ENCODE assay signal across 11 mouse cellular contexts in the genomic region with DNA sequence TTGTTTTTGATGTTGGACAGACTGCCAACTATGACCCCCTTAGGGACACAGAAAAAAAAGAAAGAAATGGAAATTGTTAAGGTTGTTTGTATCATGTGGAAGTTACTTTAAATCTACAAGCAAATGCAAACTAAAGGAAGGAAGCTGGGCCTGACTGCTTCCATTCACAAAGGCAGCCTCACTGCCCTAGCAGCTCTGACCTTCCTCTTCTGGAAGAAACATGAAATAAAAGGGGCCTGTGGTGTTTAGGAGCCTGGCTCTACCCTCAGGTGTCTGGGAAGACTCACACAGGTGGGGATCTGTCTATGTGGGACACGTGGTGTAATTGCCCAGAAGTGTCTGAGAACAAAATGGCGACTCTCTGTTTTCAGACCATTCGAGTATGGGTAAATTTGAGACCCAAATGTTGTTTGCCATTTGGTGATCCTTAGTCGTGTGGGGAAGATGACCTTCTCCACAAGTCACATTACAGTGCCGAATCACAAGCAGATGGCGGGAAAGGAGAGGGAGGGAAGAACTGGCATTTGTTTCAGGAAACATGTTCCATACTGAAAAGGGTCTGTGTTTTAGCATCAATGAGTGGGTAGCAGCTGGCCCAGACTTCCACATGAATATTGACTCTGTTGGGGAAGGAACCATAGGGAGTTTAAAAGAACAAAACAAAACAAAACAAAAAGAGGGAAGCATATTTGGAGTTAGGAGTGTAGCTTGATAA. TPM values are rescaled to one million over a fixed set of nuclear protein-coding genes. Genes with fewer than 3 reads are reported as not detected.
DNase-seq lines count a peak whose midpoint lies in the region; ATAC-seq and TF ChIP-seq lines count a peak whose summit lies in the region.
"Had no signal": no experiment of that assay in that cellular context is flagged by ENCODE, and none has a peak within 500 bp of the region (broad histone marks: within the 10 kb centered on the region; RNA-seq: fewer than 3 reads in every experiment).

No protein-coding gene starts in this region.

- ATAC-seq in megakaryocyte progenitor cell, adult 5-6 weeks (replicated peaks; ENCODE audit: poor library complexity) = peak; percentile 14

- TF ChIP-seq CTCF in gastrocnemius, adult 2 months (IDR thresholded peaks at IDR 0.05) = no peak
- TF ChIP-seq CTCF in left cerebral cortex, adult 2 months (IDR thresholded peaks at IDR 0.05) = no peak

- H3K27ac ChIP-seq in gastrocnemius, adult 2 months = peak overlapping the region; percentile 92
- peak overlapping the region; percentile 73 for H3K27ac ChIP-seq in left cerebral cortex, adult 2 months

- no peak for DNase-seq in gastrocnemius, adult 2 months
- DNase-seq in gastrocnemius, postnatal 10 days = no peak
- DNase-seq in left cerebral cortex, adult 2 months (ENCODE audit: extremely low spot score in 1 of 2, low spot score in 2 of 2) = no peak
- DNase-seq in left cerebral cortex, adult 8-10 months (ENCODE audit: low spot score in 2 of 2) = no peak
- DNase-seq in heart, postnatal 36 days = peak; percentile 27 to 44
- DNase-seq in gastrocnemius, postnatal 36 days = no peak
- no peak for DNase-seq in gastrocnemius, adult 18-20 months (ENCODE audit: low spot score)
- DNase-seq: B cell, adult 2 months; cerebellum, adult 8-10 months had no signal

- peak overlapping the region; percentile 46; the same call in 1 of the 2 replicates for H3K4me3 ChIP-seq in gastrocnemius, adult 2 months
- no peak overlapping the region for H3K4me3 ChIP-seq in left cerebral cortex, adult 2 months
- H3K4me3 ChIP-seq: hindbrain, embryonic 10.5 days had no signal

- intact Hi-C loops in gastrocnemius, adult 2 months (cut with DNase I) = no loop called here
- intact Hi-C loops in left cerebral cortex, adult 2 months (cut with DNase I) = loop anchor here (1.0 to 5.0 kb wide), 2 partner anchors 29 to 37 kb away; no protein-coding TSS in a partner anchor
- intact Hi-C loops in heart, postnatal 36 days (cut with DNase I) = loop anchor here (2.0 to 5.0 kb wide), 2 partner anchors 14 to 37 kb away; partner anchors contain the start of gene Naa20
- intact Hi-C loops in gastrocnemius, postnatal 36 days (cut with DNase I) = no loop called here

RNA-seq across cellular contexts. Expression of gene Naa20, which starts 13.0 kb away (rescaled TPM):
- 10 to 100 TPM; 53.5 to 69.1 TPM for total RNA-seq in gastrocnemius, adult 2 months (2021)
- 10 to 100 TPM; 58.8 to 59.0 TPM for total RNA-seq in gastrocnemius, postnatal 10 days (2021)
- 10 to 100 TPM; 71.8 to 80.8 TPM for total RNA-seq in left cerebral cortex, adult 2 months (2021)
- total RNA-seq in left cerebral cortex, adult 8-10 months (2022) = 10 to 100 TPM; 70.6 to 78.4 (median 73.6) TPM
- 10 to 100 TPM; 89.1 to 93.7 TPM for total RNA-seq in heart, postnatal 36 days (2021)
- 88.0 and 96.1 TPM in 2 replicates for total RNA-seq in megakaryocyte progenitor cell, adult 5-6 weeks (2015)
- 65.8 and 67.3 TPM in 2 replicates for total RNA-seq in megakaryocyte progenitor cell, adult 5-6 weeks (2017)
- 10 to 100 TPM; 54.9 to 55.0 TPM for total RNA-seq in gastrocnemius, postnatal 36 days (2021)
- total RNA-seq in gastrocnemius, adult 18-20 months (2021) = 10 to 100 TPM; 52.1 to 57.4 TPM

RNA-seq across cellular contexts. Expression of gene Cfap61, which starts 45.7 kb away (rescaled TPM):
- total RNA-seq in gastrocnemius, adult 2 months (2021) = not detected
- total RNA-seq in gastrocnemius, postnatal 10 days (2021) = under 1 TPM in 1 of 2 experiments, not detected in 1; 0.31 TPM
- total RNA-seq in left cerebral cortex, adult 2 months (2021) = 1 to 10 TPM; 3.5 to 3.6 TPM
- total RNA-seq in left cerebral cortex, adult 8-10 months (2022) = 1 to 10 TPM; 3.1 to 4.0 (median 3.6) TPM
- 1 to 10 TPM; 1.1 to 2.7 TPM for total RNA-seq in heart, postnatal 36 days (2021)
- total RNA-seq in megakaryocyte progenitor cell, adult 5-6 weeks (2015) = 0.10 TPM in 1 of 2 replicates, not detected in the other
- total RNA-seq in megakaryocyte progenitor cell, adult 5-6 weeks (2017) = 0.04 TPM in 1 of 2 replicates, not detected in the other
- total RNA-seq in gastrocnemius, postnatal 36 days (2021) = not detected
- not detected for total RNA-seq in gastrocnemius, adult 18-20 months (2021)

RNA-seq across cellular contexts. Expression of gene Crnkl1, which starts 45.9 kb away (rescaled TPM):
- 10 to 100 TPM; 13.3 to 18.0 TPM for total RNA-seq in gastrocnemius, adult 2 months (2021)
- total RNA-seq in gastrocnemius, postnatal 10 days (2021) = 10 to 100 TPM; 14.7 to 17.3 TPM
- 10 to 100 TPM; 20.6 to 21.1 TPM for total RNA-seq in left cerebral cortex, adult 2 months (2021)
- total RNA-seq in left cerebral cortex, adult 8-10 months (2022) = 10 to 100 TPM; 18.5 to 22.1 (median 20.4) TPM
- 10 to 100 TPM; 16.7 to 21.8 TPM for total RNA-seq in heart, postnatal 36 days (2021)
- 29.3 and 31.5 TPM in 2 replicates for total RNA-seq in megakaryocyte progenitor cell, adult 5-6 weeks (2015)
- 60.6 and 67.4 TPM in 2 replicates for total RNA-seq in megakaryocyte progenitor cell, adult 5-6 weeks (2017)
- total RNA-seq in gastrocnemius, postnatal 36 days (2021) = 10 to 100 TPM; 11.2 to 15.0 TPM
- total RNA-seq in gastrocnemius, adult 18-20 months (2021) = 10 to 100 TPM; 17.0 to 17.1 TPM

Comparison
In these comparisons a context has a peak if more than half of its experiments do, and no peak if none do; other contexts are left out.
1. DNase-seq: peak in heart, postnatal 36 days (2 of 2); none in gastrocnemius, adult 2 months (single experiment), gastrocnemius, postnatal 10 days (single experiment), left cerebral cortex, adult 2 months (0 of 2), left cerebral cortex, adult 8-10 months (0 of 2), gastrocnemius, postnatal 36 days (0 of 2) and gastrocnemius, adult 18-20 months (single experiment).
2. intact Hi-C loops: an anchor here in left cerebral cortex, adult 2 months (1.0 to 5.0 kb wide) and heart, postnatal 36 days (2.0 to 5.0 kb wide); none called in gastrocnemius, adult 2 months and gastrocnemius, postnatal 36 days.